Mouse (Mus musculus): ENCODE results near the gene Irgc1. TPM values are rescaled to one million over a fixed set of nuclear protein-coding genes. Genes with fewer than 3 reads are reported as not detected.
A peak's percentile ranks its signal among the peaks of the same experiment; 100 is the strongest.

Irgc1 gene
- polyA plus RNA-seq, 1 experiment, result not detected

DNA sequence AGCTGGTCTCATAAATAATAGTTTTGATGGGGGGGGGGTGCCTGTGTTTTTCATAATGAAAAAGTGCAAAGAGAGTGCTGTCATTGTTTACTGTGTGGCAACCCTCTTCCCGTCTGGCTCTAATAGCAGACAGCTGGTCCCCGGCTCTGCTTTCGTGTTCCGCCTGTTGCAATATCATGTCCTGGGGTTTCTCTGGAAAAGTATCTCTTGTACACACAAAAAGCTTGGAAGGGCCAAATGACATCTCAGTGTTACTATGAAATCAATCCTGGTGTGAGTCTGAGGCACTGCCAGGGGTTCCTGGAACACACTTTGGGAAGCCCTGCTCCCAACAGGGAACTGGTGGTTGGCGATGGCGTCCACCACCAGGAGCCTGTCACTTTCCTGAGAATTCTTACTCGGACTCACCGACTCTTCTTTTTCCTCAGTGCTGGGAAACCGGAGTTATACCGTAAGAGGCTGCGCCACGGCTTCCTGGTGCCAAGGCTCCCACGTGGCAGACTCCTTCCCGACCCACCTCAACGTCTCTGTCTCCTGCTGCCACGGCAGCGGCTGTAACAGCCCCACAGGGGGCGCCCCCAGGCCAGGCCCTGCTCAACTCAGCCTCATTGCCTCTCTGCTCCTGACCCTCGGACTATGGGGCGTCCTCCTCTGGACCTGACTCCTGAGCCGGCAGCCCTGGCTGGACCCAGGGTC, 22.9 kb upstream of the Irgc1 start:
- 0 out of 2 replicates have a peak, but pooled peaks have one; percentile 4 for TF ChIP-seq CTCF (IDR thresholded peaks at IDR 0.05; ENCODE audit: borderline replicate concordance, insufficient read depth, low read length)
- no peak for TF ChIP-seq POLR2A (IDR thresholded peaks at IDR 0.05; ENCODE audit: low read depth, low read length)
- no peak overlapping the region for H3K27ac ChIP-seq (ENCODE audit: insufficient read depth, low read length)
- H3K4me1 ChIP-seq (ENCODE audit: control insufficient read depth, insufficient read depth, low read length), result no peaks in the 10 kb centered on the region
- H3K4me3 ChIP-seq (ENCODE audit: insufficient read depth, low read length), result no peak overlapping the region

DNA sequence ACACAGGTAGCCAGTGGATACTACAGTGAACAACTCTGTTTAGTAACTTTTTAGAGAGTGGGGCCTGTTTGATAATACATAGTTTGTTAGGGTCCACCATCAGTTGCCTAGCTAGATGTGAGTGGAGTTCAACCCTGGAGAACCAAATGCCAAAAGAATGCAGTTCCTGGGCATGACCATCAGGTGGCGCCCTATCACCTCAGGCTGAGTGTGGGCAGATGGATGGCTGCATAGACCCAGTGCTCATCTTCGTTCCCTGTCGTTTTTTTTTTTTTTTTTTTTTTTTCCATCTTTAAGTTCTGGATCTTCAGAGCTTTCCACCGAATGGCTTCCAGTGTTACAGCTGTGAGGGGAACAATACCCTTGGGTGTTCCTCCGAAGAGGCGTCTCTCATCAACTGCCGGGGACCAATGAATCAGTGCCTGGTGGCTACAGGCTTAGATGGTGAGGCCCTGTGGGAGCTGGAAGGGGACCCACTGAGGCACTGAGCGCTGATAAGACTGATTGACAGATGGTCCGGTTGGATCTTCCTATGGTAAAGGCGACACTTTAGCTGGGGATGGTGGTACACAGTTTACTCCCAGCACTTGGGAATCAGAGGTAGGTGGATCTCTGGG, 21.9 kb upstream of the Irgc1 start:
- TF ChIP-seq CTCF (IDR thresholded peaks at IDR 0.05; ENCODE audit: borderline replicate concordance, insufficient read depth, low read length) (peak; percentile 97; the same call in 1 of the 2 replicates), POLR2A (IDR thresholded peaks at IDR 0.05; ENCODE audit: low read depth, low read length) (no peak)
- Histone ChIP-seq H3K4me3 (ENCODE audit: insufficient read depth, low read length) (no peak overlapping the region), H3K4me1 (ENCODE audit: control insufficient read depth, insufficient read depth, low read length) (no peaks in the 10 kb centered on the region), H3K27ac (ENCODE audit: insufficient read depth, low read length) (no peak overlapping the region)

DNA sequence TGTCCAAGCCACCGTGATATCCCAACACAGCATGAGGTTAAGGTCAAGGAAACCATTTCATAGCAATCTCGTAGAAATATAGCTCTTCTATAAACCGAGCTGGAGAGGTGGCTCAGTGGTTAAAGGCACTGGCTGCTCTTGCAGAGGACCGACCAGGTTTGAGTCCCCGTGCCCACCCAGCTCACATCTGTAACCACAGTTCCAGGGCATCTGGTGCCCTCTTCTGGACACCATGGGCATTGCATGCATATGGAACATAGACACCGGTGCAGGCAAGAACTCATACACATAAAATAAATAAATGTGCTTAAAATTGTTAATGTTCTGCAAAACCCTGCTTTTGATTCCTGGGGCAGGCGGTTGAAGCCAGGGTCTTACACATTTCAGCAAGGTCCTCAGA, 20.8 kb upstream of the Irgc1 start:
- no peak overlapping the region for H3K27ac ChIP-seq (ENCODE audit: insufficient read depth, low read length)
- TF ChIP-seq POLR2A (IDR thresholded peaks at IDR 0.05; ENCODE audit: low read depth, low read length) (no peak), CTCF (IDR thresholded peaks at IDR 0.05; ENCODE audit: borderline replicate concordance, insufficient read depth, low read length) (peak; percentile 71)
- H3K4me1 ChIP-seq (ENCODE audit: control insufficient read depth, insufficient read depth, low read length), result no peaks in the 10 kb centered on the region
- H3K4me3 ChIP-seq (ENCODE audit: insufficient read depth, low read length), result no peak overlapping the region

DNA sequence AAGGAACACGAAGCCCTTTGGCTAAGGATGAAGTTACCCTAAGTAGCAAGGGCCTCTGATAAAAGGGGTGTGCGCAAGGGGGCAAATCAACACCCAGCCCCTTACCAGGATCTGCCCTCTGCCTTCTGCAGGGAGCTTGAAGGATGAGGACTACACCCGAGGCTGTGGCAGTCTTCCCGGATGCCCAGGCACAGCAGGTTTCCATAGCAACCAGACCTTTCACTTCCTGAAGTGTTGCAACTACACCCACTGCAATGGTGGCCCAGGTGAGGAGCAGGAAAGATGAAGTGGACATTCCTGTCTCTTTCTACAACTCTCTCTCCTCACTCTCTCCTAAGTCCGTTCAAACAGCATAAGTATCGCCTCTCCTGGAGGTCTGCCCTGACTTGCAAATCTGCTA, 20.3 kb upstream of the Irgc1 start:
- Histone ChIP-seq H3K4me1 (ENCODE audit: control insufficient read depth, insufficient read depth, low read length) (no peaks in the 10 kb centered on the region), H3K27ac (ENCODE audit: insufficient read depth, low read length) (no peak overlapping the region), H3K4me3 (ENCODE audit: insufficient read depth, low read length) (no peak overlapping the region)
- TF ChIP-seq CTCF (IDR thresholded peaks at IDR 0.05; ENCODE audit: borderline replicate concordance, insufficient read depth, low read length) (no peak), POLR2A (IDR thresholded peaks at IDR 0.05; ENCODE audit: low read depth, low read length) (no peak)

DNA sequence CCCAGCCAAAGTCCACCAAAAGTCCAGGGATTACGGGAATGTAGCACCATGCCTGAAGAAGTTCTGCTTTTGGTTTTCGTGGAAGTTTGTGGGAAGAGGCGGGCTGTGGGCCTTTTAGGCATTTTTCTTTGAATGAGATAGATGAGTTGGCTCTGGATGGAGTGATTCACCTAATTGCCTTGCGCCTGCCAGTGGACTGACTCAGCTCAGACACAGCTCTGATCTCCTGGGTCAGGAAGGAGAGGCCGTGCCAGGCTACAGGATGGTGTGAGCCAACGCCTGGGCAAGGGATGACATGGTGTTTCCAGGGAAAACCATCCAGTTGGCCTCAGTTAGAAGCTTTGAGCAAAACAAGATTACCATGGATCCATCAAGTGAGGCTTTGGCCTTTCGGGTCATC, 18.3 kb upstream of the Irgc1 start:
- Histone ChIP-seq H3K27ac (ENCODE audit: insufficient read depth, low read length) (peak overlapping the region; percentile 36; the same call in 1 of the 2 replicates), H3K4me3 (ENCODE audit: insufficient read depth, low read length) (no peak overlapping the region), H3K4me1 (ENCODE audit: control insufficient read depth, insufficient read depth, low read length) (no peaks in the 10 kb centered on the region)
- TF ChIP-seq POLR2A (IDR thresholded peaks at IDR 0.05; ENCODE audit: low read depth, low read length) (no peak), CTCF (IDR thresholded peaks at IDR 0.05; ENCODE audit: borderline replicate concordance, insufficient read depth, low read length) (no peak)

DNA sequence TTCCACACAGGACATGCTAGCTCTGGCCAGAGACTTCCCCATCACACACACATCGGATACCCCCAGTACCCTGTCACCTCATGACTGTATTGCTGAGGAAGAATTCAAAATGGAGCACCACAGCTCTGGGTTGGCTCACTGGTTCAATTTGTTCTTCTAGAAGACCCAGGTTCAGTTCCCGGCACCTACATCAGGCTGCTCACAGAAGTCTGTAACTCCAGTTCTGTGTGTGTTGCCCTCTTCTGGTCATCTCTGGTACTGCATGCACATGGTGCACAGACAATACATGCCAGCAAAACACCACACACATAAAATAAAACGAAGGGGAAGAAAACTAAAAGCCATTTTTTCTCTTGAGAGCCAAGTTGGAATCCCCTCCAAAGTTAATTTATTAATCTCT, 17.0 kb upstream of the Irgc1 start:
- H3K4me1 ChIP-seq (ENCODE audit: control insufficient read depth, insufficient read depth, low read length), result no peaks in the 10 kb centered on the region
- H3K27ac ChIP-seq (ENCODE audit: insufficient read depth, low read length), result no peak overlapping the region
- TF ChIP-seq POLR2A (IDR thresholded peaks at IDR 0.05; ENCODE audit: low read depth, low read length) (no peak), CTCF (IDR thresholded peaks at IDR 0.05; ENCODE audit: borderline replicate concordance, insufficient read depth, low read length) (no peak)
- no peak overlapping the region for H3K4me3 ChIP-seq (ENCODE audit: insufficient read depth, low read length)

DNA sequence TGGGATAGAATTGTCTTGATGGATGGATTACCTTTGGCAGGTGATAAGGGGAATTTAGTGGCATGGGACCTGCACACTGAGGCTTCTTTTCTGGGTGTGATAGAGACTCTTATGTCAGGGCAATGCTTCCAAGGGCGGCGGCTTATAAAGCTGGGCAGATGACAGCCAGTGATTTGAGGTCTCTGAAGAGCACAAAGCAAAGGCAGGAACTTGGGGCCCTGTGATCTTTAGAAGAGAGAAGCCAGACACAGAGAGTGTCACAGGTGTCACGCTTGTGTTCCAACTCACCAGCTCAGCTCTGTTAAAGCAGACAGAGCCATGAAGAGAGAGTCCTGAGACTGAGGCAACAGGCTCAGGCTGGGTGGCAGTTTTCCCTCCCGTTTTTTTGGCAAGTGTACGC, 15.8 kb upstream of the Irgc1 start:
- H3K4me1 ChIP-seq (ENCODE audit: control insufficient read depth, insufficient read depth, low read length), result no peaks in the 10 kb centered on the region
- no peak overlapping the region for H3K4me3 ChIP-seq (ENCODE audit: insufficient read depth, low read length)
- TF ChIP-seq POLR2A (IDR thresholded peaks at IDR 0.05; ENCODE audit: low read depth, low read length), result no peak
- H3K27ac ChIP-seq (ENCODE audit: insufficient read depth, low read length), result no peak overlapping the region

DNA sequence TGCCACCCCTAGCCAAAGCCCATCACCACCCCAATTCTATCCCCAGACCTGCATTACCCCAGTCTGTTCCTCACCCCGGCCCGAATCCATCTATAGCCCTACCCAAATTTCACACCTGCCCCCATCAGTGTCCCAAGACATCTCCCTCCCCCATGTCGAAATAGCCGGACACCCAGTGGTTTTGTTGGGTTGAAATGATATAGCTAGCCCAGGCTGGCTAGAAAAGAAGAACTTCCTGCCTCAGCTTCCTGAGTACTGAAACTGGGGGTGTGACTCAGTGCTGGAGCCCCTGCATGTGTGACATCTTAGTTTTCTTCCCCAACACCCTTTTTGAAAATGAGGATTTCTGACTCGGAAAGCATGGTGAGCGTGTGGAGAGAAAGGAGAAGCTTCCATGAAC, 14.7 kb upstream of the Irgc1 start:
- no peak for TF ChIP-seq CTCF (IDR thresholded peaks at IDR 0.05; ENCODE audit: borderline replicate concordance, insufficient read depth, low read length)
- TF ChIP-seq POLR2A (IDR thresholded peaks at IDR 0.05; ENCODE audit: low read depth, low read length), result no peak
- Histone ChIP-seq H3K4me1 (ENCODE audit: control insufficient read depth, insufficient read depth, low read length) (no peaks in the 10 kb centered on the region), H3K27ac (ENCODE audit: insufficient read depth, low read length) (no peak overlapping the region), H3K4me3 (ENCODE audit: insufficient read depth, low read length) (no peak overlapping the region)

DNA sequence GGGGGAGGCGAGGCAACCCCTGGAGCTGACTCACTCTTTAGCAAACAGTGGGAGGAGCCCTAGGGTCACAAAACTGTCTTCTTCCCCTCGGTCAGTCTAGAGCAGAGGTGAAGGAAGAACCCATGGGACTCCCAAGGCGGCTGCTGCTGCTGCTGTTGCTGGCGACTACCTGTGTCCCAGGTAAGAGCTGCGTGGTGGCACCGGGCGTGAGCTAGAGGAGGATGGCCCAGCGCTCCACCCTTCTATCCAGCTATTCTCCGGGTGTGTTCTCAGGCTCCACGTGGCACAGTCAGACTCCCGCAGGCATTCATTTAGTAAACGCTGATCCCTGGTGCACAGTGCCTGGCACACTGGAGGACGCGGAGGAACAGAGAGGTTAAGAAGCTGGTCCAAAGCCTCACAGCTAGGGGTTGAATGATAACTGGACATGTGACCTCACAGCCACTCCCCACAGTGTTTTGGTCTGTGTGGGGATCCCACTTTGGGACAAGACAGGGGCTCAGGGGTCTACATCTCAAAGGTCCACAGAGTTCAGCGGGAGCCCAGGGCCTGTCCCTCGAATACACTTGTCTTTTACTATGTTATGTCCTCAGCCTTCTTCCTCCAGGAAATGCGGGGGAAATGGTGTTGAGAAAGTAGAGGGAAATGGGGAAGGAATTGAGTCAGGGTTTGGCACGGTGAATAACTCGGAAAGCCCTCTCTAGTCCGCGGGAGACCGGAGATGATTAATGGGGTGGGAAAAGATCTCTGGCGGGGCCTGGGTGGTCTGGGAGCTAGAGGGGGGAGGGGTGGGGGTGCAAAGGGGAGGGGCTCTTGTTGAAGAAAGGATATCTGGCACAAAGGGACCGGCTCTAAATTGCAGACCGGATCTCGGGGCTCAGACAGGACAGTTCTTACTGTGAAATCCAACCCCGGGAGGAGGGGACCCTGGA, 10.6 kb upstream of the Irgc1 start, which contains the start of gene Plaur:
Gene Plaur, plus strand, starts transcription at position 97 of the 932 bp plus-strand sequence.
- H3K4me1 ChIP-seq (ENCODE audit: control insufficient read depth, insufficient read depth, low read length), result peaks cover 13% of the 10 kb centered on the region
- TF ChIP-seq CTCF (IDR thresholded peaks at IDR 0.05; ENCODE audit: borderline replicate concordance, insufficient read depth, low read length) (no peak), POLR2A (IDR thresholded peaks at IDR 0.05; ENCODE audit: low read depth, low read length) (peak; percentile 68)
- peak within 1 kb of the TSS; percentile 61 for H3K4me3 ChIP-seq (ENCODE audit: insufficient read depth, low read length)
- peak within 1 kb of the TSS; percentile 77 for H3K27ac ChIP-seq (ENCODE audit: insufficient read depth, low read length)

Measured in embryonic fibroblast, embryonic 13.5 days (primary cell).